Mouse (Mus musculus): ENCODE results near the gene Rdh19.
"Not testable (repeated sequence)": the region's sequence is repeated elsewhere in the genome, so short reads cannot be mapped to it uniquely, and the experiment has no call there.

Gene Rdh19

GRCm38 (mm10) chr10:127849628-127850027 is at the start of gene Rdh19:
TSS of gene Rdh19 (plus strand) at chr10:127849928.
- DNase-seq (ENCODE audit: low spot score), result no peak

- no peak for DNase-seq (ENCODE audit: low spot score)
Observed at GRCm38 (mm10) chr10:127800891-127801290, 48.8 kb upstream of the Rdh19 start, which contains the start of gene Rdh16. TSS of gene Rdh16 (plus strand) at chr10:127801152.

- no peak for DNase-seq (ENCODE audit: low spot score)
Observed at GRCm38 (mm10) chr10:127801612-127802011, 48.1 kb upstream of the Rdh19 start.

GRCm38 (mm10) chr10:127802236-127802635 is 47.5 kb upstream of the Rdh19 start:
- DNase-seq (ENCODE audit: low spot score), result no peak

GRCm38 (mm10) chr10:127804416-127804815 is 45.3 kb upstream of the Rdh19 start:
- DNase-seq (ENCODE audit: low spot score), result no peak

- DNase-seq (ENCODE audit: low spot score), result no peak
Observed at GRCm38 (mm10) chr10:127815888-127816287, 33.8 kb upstream of the Rdh19 start.

- not testable (repeated sequence) for DNase-seq (ENCODE audit: low spot score)
Observed at GRCm38 (mm10) chr10:127817268-127817910, 32.3 kb upstream of the Rdh19 start.

- not testable (repeated sequence) for DNase-seq (ENCODE audit: low spot score)
Observed at GRCm38 (mm10) chr10:127821806-127822205, 27.9 kb upstream of the Rdh19 start.

- DNase-seq (ENCODE audit: low spot score), result peak; percentile 40
Observed at GRCm38 (mm10) chr10:127825386-127825785, 24.3 kb upstream of the Rdh19 start.

- no peak for DNase-seq (ENCODE audit: low spot score)
Observed at GRCm38 (mm10) chr10:127829121-127829520, 20.6 kb upstream of the Rdh19 start.

GRCm38 (mm10) chr10:127834186-127834585 is 15.5 kb upstream of the Rdh19 start:
- DNase-seq (ENCODE audit: low spot score), result not testable (repeated sequence)

- no peak for DNase-seq (ENCODE audit: low spot score)
Observed at GRCm38 (mm10) chr10:127835292-127835691, 14.4 kb upstream of the Rdh19 start.

- not testable (repeated sequence) for DNase-seq (ENCODE audit: low spot score)
Observed at GRCm38 (mm10) chr10:127837793-127838192, 11.9 kb upstream of the Rdh19 start.

GRCm38 (mm10) chr10:127838539-127838938 is 11.2 kb upstream of the Rdh19 start:
- no peak for DNase-seq (ENCODE audit: low spot score)

- no peak for DNase-seq (ENCODE audit: low spot score)
Observed at GRCm38 (mm10) chr10:127840776-127841175, 9.0 kb upstream of the Rdh19 start.

- DNase-seq (ENCODE audit: low spot score), result not testable (repeated sequence)
Observed at GRCm38 (mm10) chr10:127845945-127846344, 3.8 kb upstream of the Rdh19 start.

- no peak for DNase-seq (ENCODE audit: low spot score)
Observed at GRCm38 (mm10) chr10:127848089-127848488, 1.6 kb upstream of the Rdh19 start.

- DNase-seq (ENCODE audit: low spot score), result no peak
Observed at GRCm38 (mm10) chr10:127856376-127856775, 6.6 kb downstream of the Rdh19 start.

- DNase-seq (ENCODE audit: low spot score), result no peak
Observed at GRCm38 (mm10) chr10:127864931-127865330, 15.2 kb downstream of the Rdh19 start.

GRCm38 (mm10) chr10:127866232-127866631 is 16.5 kb downstream of the Rdh19 start, which contains the start of gene Rdh16f2:
TSS of gene Rdh16f2 (plus strand) at chr10:127866474.
- DNase-seq (ENCODE audit: low spot score), result no peak

- DNase-seq (ENCODE audit: low spot score), result peak; percentile 31
Observed at GRCm38 (mm10) chr10:127872484-127872883, 22.8 kb downstream of the Rdh19 start.

- DNase-seq (ENCODE audit: low spot score), result no peak
Observed at GRCm38 (mm10) chr10:127877681-127878080, 28.0 kb downstream of the Rdh19 start.

- DNase-seq (ENCODE audit: low spot score), result no peak
Observed at GRCm38 (mm10) chr10:127878262-127879057, 28.7 kb downstream of the Rdh19 start.

Data from MN1 (cell line).